Comparison of ENCODE assay signal across 11 mouse cellular contexts in genomic region chr9:58133893-58134884, GRCm38 (mm10). TPM values are rescaled to one million over a fixed set of nuclear protein-coding genes. Genes with fewer than 3 reads are reported as not detected.
DNase-seq lines count a peak whose midpoint lies in the region; ATAC-seq and TF ChIP-seq lines count a peak whose summit lies in the region.
"Had no signal": no experiment of that assay in that cellular context is flagged by ENCODE, and none has a peak within 500 bp of the region (broad histone marks: within the 10 kb centered on the region; RNA-seq: fewer than 3 reads in every experiment).

No protein-coding gene starts in this region.

- no peaks in the 10 kb centered on the region for H3K36me3 ChIP-seq in heart, embryonic 10.5 days
- H3K36me3 ChIP-seq in embryonic facial prominence, embryonic 10.5 days (replicated peaks): peaks cover 15% of the 10 kb centered on the region
- no peaks in the 10 kb centered on the region for H3K36me3 ChIP-seq in hindbrain, postnatal 0 days (ENCODE audit: insufficient read depth, low read length)
- no peaks in the 10 kb centered on the region for H3K36me3 ChIP-seq in neural tube, embryonic 12.5 days
- H3K36me3 ChIP-seq: heart, embryonic 13.5 days had no signal

- H3K4me1 ChIP-seq in heart, embryonic 10.5 days: peaks cover 77% of the 10 kb centered on the region
- H3K4me1 ChIP-seq in embryonic facial prominence, embryonic 10.5 days: peaks cover 98% of the 10 kb centered on the region
- peaks cover 24% of the 10 kb centered on the region; the same call in 1 of the 2 replicates for H3K4me1 ChIP-seq in hindbrain, postnatal 0 days (ENCODE audit: insufficient read depth, low read length)
- peaks cover 48% of the 10 kb centered on the region for H3K4me1 ChIP-seq in neural tube, embryonic 12.5 days

- peak; percentile 28; the same call in 1 of the 2 replicates for ATAC-seq in hindbrain, postnatal 0 days
- ATAC-seq in neural tube, embryonic 12.5 days (ENCODE audit: low FRiP score, low read depth): peak; percentile 43; the same call in 1 of the 2 replicates

- no peak for DNase-seq in heart, embryonic 10.5 days (ENCODE audit: low spot score)
- DNase-seq in heart, postnatal 4 days: no peak
- peak; percentile 84 for DNase-seq in embryonic facial prominence, embryonic 10.5 days (ENCODE audit: low spot score)
- peak; percentile 40 for DNase-seq in hindbrain, postnatal 0 days (ENCODE audit: low spot score)
- no peak for DNase-seq in gastrocnemius, postnatal 10 days
- DNase-seq in lung, postnatal 4 days: no peak
- DNase-seq in gastrocnemius, postnatal 36 days: no peak

- H3K27me3 ChIP-seq in heart, embryonic 10.5 days (ENCODE audit: insufficient read depth, poor library complexity, severe bottlenecking): peaks cover 93% of the 10 kb centered on the region
- H3K27me3 ChIP-seq in embryonic facial prominence, embryonic 10.5 days (replicated peaks; ENCODE audit: low read depth, poor library complexity, severe bottlenecking): peaks cover 45% of the 10 kb centered on the region
- H3K27me3 ChIP-seq in hindbrain, postnatal 0 days (ENCODE audit: insufficient read depth, low read length): no peaks in the 10 kb centered on the region; the same call in 1 of the 2 replicates
- peaks cover 27% of the 10 kb centered on the region for H3K27me3 ChIP-seq in neural tube, embryonic 12.5 days (replicated peaks)

- no peak overlapping the region for H3K9ac ChIP-seq in hindbrain, postnatal 0 days (replicated peaks; ENCODE audit: low read length)
- H3K9ac ChIP-seq in neural tube, embryonic 12.5 days: 0 out of 2 replicates have a peak overlapping the region, but pooled peaks have one; percentile 5
- H3K9ac ChIP-seq: heart, embryonic 13.5 days had no signal

- H3K4me3 ChIP-seq in heart, embryonic 10.5 days: 0 out of 2 replicates have a peak overlapping the region, but pooled peaks have one; percentile 24
- H3K4me3 ChIP-seq in embryonic facial prominence, embryonic 10.5 days: peak overlapping the region; percentile 43
- H3K4me3 ChIP-seq in hindbrain, postnatal 0 days (ENCODE audit: low read length): no peak overlapping the region
- H3K4me3 ChIP-seq in neural tube, embryonic 12.5 days: no peak overlapping the region
- H3K4me3 ChIP-seq: heart, embryonic 13.5 days; myocyte had no signal

- intact Hi-C loops in gastrocnemius, postnatal 36 days (cut with DNase I): no loop called here

- H3K9me3 ChIP-seq in heart, embryonic 10.5 days: no peaks in the 10 kb centered on the region
- no peaks in the 10 kb centered on the region for H3K9me3 ChIP-seq in embryonic facial prominence, embryonic 10.5 days
- no peaks in the 10 kb centered on the region for H3K9me3 ChIP-seq in hindbrain, postnatal 0 days (ENCODE audit: low read length)
- H3K9me3 ChIP-seq in neural tube, embryonic 12.5 days: no peaks in the 10 kb centered on the region
- H3K9me3 ChIP-seq: heart, embryonic 13.5 days had no signal

- peak overlapping the region; percentile 63 for H3K27ac ChIP-seq in heart, embryonic 10.5 days
- H3K27ac ChIP-seq in embryonic facial prominence, embryonic 10.5 days (replicated peaks): peak overlapping the region; percentile 93
- H3K27ac ChIP-seq in hindbrain, postnatal 0 days: peak overlapping the region; percentile 54
- no peak overlapping the region; the same call in 1 of the 2 replicates for H3K27ac ChIP-seq in neural tube, embryonic 12.5 days
- H3K27ac ChIP-seq: heart, embryonic 13.5 days had no signal

- H3K4me2 ChIP-seq in hindbrain, postnatal 0 days (ENCODE audit: low read depth, low read length): 0 out of 2 replicates have a peak overlapping the region, but pooled peaks have one; percentile 7
- peak overlapping the region; percentile 40 for H3K4me2 ChIP-seq in neural tube, embryonic 12.5 days (replicated peaks)
- H3K4me2 ChIP-seq: heart, embryonic 13.5 days had no signal

- TF ChIP-seq CTCF in hindbrain, postnatal 0 days (IDR thresholded peaks at IDR 0.05; ENCODE audit: low read depth): no peak

- WGBS in heart, embryonic 10.5 days: 10% methylated on average over 17 of the region's 17 CpGs
- WGBS in embryonic facial prominence, embryonic 10.5 days: 14% methylated on average over 17 of the region's 17 CpGs
- 23% methylated on average over 17 of the region's 17 CpGs for WGBS in hindbrain, postnatal 0 days
- WGBS in neural tube, embryonic 12.5 days: 4% methylated on average over 17 of the region's 17 CpGs

RNA-seq across cellular contexts. Expression of gene Ccdc33, which starts 15.6 kb away (rescaled TPM):
- 0.07 TPM in 1 of 2 replicates, not detected in the other for polyA plus RNA-seq in heart, embryonic 10.5 days (2016; fragmentation: Nextera tagmentation; extraction: Ambion mirVana)
- total RNA-seq in heart, postnatal 4 days (2021): not detected
- polyA plus RNA-seq in embryonic facial prominence, embryonic 10.5 days (2016; fragmentation: Nextera tagmentation; extraction: Ambion mirVana): 0.36 and 0.56 TPM in 2 replicates
- 0.52 and 1.4 TPM in 2 replicates for total RNA-seq in hindbrain, postnatal 0 days (2014; rRNA removed)
- polyA plus RNA-seq in hindbrain, postnatal 0 days (2015; fragmentation: Nextera tagmentation; extraction: Ambion mirVana): 0.75 and 1.2 TPM in 2 replicates
- 0.70 and 1.3 TPM in 2 replicates for polyA plus RNA-seq in neural tube, embryonic 12.5 days (2016; fragmentation: Nextera tagmentation; extraction: Ambion mirVana)
- total RNA-seq in gastrocnemius, postnatal 10 days (2021): not detected
- not detected for total RNA-seq in gastrocnemius, postnatal 36 days (2021)
- total RNA-seq: liver, adult 2 months had no signal
- polyA plus RNA-seq: liver, adult 2 months; myocyte had no signal

Comparison
In these comparisons a context has a peak if more than half of its experiments do, and no peak if none do; other contexts are left out.
1. DNase-seq: peak in embryonic facial prominence, embryonic 10.5 days (single experiment) and hindbrain, postnatal 0 days (single experiment); none in heart, embryonic 10.5 days (single experiment), heart, postnatal 4 days (single experiment), gastrocnemius, postnatal 10 days (single experiment), lung, postnatal 4 days (0 of 2) and gastrocnemius, postnatal 36 days (0 of 2).
2. H3K4me3 ChIP-seq: peak in heart, embryonic 10.5 days (single experiment) and embryonic facial prominence, embryonic 10.5 days (single experiment); none in hindbrain, postnatal 0 days (single experiment) and neural tube, embryonic 12.5 days (single experiment).